Mouse (Mus musculus): Measurements from ENCODE around the gene Cass4.

Gene Cass4

DNA sequence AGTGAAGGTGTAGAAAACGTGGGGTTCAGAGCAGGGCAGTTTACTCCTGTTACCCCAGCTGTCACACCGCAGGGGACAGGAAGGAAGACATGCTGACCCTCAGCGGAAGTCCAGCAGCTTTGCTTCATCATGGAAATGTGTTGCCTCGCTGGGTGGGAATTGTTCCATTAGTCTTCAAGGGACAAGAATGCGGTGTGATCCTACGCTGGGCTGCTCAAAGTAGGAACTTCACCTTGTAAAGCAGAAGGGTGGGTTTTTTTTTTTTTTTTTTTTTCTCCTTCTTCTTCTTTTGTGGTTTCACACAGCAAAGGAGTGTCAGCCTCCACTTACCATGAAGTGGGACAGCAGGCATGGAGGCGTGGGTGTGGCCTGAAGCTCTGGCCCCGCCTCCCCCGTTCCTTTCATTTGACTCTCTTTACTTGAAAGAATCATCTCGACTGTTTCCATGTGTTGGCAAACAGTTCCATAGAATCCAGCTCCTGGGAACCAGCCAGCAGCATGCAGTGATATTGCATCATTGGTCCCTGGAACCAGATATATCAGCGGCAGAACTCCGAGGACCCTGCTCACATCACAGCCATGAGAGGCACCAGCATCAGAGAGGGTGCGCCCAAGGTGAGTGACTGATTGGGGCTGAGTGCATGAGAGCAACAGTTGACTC lies at the start of gene Cass4:
Cass4 (plus strand) TSS at position 404 of the 661 bp plus-strand sequence.
- WGBS: 46% methylated on average over 13 of the region's 13 CpGs

DNA sequence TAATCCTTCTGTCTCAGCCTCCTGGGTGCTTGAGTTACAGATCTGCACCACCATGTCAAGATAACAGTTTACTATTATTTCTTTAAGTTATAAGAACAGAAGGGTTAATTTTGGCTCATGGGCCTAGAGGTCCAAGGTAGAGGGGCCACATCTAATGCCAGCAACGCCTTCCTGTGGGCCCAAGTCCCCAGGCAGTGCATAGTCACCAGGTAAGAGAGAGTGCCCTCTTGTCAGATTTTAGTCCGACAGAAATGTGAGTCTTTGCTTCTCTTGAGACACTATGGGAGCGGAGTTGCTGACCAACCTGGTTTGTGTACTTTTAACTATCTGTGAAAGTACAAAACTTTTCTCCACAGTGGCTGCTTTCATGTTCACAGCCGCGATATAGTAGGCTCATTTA lies 48.9 kb upstream of the Cass4 start:
- 24% methylated on average over 5 of the region's 5 CpGs for WGBS

DNA sequence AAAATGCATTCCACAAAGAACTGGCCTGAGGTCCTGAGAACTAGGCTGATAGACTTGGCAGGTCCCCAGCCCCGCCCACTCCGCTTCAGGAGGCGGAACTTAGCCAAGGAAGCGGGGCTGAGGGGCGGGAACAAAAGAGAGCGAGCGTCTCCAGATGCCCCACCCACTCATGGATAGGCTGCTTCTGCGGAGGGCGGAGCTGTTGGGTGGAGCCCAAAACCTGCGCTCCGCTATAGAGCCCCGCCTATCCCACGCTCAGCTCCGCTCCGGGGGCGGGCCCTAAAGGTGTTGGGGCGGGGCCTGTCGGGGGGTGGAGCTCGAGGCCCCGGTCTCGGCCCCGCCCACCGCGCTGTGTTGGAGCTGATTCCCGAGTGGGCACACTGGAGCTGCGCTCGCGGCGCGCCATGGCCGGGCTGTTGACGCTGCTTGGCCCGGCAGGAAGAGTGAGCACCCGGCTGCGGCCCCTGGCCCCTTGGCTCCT lies 48.3 kb upstream of the Cass4 start, which contains the start of gene Fam210b:
Fam210b (plus strand) TSS at position 308 of the 481 bp plus-strand sequence.
- 0% methylated on average over 33 of the region's 35 CpGs for WGBS

DNA sequence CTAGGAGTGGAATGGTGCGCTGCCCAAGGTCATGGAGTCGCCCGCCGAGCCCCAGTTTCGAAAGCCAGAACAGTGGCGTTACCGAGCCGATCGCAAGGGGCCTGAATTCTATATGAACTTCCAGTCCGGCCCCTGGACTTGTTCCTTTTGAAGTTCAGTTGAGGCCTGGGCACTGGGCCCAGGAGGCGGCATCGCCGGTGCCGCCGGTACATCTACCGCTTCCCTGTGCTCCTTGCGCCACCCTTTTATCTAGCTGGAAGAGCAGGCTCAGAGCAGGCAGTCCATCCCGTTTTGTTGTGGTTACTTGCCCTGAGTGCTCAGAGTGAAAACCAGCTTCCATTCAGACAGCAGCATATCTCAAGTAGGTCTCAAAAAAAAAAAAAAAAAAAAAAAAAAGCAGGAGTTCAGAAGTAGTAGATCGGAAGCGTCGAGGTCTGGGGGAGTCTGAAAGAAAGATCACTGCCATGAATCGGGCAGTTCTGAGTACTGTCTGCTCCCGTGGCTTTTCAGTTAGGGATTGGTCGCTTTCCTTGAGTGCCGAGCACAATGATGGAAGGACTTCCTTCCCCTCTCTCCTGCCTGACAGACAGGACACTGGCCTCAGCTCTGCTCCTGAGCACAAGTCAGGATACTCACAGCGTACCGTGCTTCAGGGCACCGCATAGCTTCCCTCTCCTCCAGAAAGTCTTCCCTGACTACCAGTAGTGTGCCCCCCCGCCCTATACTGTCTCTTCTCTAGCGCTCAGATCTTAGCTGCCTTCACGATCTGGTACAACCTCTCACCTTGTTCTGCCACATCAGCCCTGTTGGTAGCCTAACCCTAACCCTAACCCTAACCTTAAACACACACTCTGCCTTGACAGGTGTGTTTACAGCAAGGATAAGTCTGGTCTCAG lies 47.3 kb upstream of the Cass4 start:
- WGBS: 16% methylated on average over 31 of the region's 31 CpGs

DNA sequence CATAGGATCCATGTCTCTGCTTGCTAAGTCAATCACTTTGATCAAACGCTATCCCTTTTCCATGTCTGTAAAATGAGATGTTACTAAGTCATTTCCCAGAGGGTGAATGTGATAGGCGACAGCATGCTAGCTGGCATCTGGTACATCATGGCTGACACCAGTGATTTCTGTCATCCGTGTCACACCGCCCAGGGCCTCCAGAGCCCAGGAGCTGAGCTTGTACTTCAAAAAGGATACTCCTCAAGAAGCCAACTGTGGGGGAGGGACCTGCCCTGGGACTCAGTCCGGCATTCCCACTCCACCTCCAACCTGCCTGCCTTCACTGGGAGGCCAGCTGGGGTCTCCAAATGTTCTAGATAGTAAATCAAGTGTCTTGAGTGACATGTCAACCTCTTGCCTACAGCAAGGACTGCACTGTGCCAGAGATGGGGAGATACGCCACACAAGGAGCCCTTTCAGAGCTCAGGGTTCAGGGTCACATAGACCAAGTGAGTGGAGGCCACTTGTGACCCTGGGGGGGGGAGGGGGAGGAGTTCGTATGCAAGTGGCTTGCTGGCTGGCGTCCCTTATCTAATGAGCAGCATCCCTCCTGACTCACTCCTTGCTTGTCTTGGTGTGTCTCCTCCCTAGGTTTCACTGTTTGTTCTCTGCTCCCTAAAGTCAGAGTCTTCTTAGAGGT lies 46.5 kb upstream of the Cass4 start:
- WGBS: 80% methylated on average over 8 of the region's 8 CpGs

DNA sequence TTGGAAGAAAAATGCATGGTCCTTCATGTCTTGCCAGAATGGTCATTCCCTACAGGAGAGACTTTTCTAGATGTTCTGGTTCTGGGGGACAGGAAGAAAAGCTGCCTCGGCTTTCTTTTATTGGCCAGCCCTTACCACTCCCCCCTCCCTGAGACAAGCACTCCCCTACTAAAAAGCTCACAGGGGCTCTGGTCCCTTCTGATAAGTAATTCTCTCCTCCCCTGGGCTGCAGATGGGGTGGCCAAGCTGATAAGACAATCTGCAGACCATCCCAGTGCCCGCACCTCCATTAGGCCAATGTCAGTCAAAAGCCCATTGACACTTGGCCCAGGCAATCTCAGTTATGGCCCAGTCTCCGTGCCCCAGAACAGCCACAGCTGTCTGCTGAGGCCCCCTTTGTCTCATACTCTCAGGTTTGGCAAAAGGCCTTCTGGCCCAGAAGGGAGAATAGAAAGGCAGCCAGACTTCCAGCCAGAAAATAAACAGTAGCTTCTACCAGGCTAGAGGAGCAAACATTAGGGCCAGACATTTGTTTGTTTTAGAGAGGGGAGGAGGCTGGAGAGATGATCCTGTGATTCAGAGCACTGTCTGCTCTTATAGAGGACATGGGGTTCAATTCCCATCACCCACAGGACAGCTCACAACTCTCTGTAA lies 45.2 kb upstream of the Cass4 start:
- WGBS: 57% methylated on average over 3 of the region's 3 CpGs

DNA sequence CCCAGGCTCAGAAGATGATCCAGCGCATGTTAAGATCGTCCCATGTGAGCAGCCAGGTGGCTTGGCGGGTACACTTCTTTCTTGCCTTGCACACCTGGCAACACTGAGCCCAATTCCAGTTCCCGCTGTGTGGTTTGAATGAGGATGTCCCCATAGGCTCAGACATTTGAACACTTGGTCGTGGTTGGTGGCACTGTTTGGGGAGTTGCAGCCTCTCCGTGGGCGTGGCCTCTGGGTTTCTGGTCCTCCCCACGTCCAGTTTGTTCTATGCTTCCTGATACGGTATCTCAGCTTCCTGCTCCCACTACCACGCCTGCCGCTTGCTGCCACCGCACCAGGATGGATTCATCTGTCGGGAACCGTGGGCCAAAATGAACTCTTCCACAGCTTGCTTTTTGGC lies 43.8 kb upstream of the Cass4 start:
- WGBS: 85% methylated on average over 14 of the region's 14 CpGs

DNA sequence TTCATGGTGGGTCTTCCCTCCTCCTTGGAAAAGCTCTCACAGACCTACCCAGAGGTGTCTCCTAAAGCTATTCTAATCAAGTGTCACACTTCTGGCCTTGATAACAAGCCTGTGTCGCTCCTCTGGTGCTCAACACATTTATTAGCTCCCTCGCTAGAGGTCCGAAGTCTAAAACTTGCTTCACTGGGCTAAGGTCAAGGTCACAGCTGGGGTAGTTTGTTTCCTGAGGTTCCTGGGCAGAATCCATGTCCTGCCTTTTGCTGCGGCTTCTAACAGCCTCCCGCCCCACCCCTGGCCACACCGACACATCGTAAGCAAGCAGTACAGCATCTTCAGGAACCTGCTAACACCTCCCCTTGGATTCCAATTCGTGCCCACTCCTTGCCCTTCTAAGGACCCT lies 42.8 kb upstream of the Cass4 start:
- WGBS: 92% methylated on average over 8 of the region's 8 CpGs

DNA sequence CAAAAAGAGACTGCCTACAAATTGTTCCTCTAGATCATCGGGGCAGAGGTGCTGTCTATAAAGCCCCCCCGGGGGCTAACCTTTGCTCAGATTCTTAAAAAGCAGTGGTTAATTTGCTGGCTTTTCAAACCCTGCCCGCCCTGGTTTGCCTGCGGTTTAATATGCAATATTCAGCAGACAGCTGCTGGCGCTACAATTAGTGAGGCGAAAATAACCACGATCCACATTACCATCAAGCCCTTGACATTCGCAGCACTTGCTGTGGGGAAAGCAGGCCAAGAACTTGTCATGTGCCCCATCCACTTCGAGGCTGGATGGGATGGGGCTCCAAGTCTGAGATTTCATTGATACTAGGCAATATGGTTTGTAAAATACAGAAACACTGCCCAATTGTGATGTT lies 40.4 kb upstream of the Cass4 start:
- WGBS: 32% methylated on average over 9 of the region's 9 CpGs

DNA sequence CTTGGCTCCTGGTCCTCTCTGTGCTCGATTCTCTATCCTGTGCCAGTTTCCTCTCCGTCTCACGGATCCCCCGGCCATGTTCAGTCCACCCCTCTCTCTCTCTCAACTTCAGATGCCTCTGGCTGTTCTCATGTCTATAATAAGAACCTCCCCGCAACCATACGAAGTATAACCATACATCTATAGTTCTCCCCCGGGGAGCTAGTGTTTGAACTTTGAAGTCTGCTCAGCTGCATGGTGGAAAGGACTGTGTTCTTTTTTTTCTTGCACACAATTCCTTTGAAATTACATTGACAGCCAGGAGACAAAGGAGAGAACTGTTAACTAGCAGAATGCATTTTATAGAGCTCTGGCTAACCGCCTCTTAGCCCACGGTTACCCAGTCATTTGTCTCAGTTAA lies 38.8 kb upstream of the Cass4 start:
- 43% methylated on average over 9 of the region's 9 CpGs for WGBS

DNA sequence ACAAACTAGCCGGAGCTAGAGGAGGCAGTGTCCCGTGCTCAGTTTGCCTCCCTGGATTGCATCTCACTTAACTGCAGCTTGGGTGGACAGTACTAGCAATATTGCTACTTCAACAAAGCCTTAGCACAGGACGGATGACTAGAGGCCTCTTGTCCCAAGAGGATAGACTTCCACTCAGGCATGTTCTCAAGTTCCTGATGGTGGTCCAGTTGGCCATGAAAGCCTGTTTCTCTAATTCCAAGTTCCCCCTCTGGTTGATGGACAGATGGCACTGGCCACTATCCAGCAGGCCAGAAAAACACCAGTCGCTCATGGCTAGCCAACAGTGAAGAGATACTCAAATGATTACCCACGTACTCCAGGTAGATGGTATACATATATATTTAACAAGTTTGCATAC lies 37.8 kb upstream of the Cass4 start:
- WGBS: 77% methylated on average over 5 of the region's 5 CpGs

DNA sequence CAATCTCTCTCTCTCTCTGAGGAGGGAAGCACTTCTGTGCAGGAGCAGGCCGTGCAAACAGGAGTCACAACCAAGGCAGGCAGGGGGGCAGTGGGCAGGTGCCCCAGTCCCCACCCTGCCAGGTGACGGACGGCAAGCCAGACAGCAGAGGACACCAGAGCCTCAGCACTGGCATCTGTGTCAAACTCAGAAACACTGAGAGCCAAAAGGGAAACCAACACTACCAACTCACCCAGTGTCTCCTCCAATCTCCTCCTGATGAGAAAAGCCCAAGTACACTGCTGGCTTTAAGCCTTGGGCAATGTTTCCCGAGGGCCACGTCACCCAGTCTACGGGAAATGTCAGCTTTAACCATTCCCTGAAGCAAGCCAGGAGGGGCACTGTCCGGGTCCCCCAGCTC lies 30.4 kb upstream of the Cass4 start:
- WGBS: 91% methylated on average over 7 of the region's 7 CpGs

DNA sequence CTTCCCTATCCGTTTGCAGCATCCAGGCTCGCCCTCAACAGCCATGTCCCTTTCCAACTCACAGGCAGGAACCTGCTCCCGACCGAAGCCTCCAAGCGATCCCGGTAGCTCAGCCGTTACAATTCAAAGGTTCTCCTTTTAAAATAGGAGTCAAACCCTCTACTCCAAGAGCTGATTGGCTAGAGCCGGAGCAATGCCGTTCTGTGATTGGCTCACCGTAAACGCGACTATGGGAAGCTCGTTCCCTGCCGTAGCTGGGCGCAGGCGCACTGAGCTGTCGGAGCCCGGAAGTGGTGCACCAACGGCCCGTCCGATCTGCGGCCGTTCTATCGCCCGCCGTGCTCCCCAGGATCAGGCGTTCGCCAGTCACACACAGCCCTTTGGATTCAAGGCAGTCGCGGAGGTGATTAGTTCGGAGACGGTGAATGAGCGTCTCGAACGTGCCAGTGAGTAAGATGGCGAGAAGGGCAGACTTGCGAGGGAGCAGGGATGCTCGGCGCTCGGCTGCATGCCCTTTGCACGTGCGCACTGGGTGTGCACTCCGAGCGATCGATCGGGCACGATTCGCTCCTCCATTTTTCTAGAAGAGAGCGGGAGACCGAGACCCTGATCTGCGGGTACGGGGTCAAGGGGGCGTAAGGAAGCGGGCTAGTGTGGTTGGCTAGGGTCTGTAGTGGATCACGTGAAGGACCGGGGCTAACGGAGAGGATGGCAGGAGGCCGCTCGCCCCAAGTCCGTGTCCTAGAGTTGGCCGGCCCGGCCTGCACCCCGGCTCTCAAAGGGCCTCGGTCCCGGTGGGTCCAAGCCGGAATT lies 23.0 kb upstream of the Cass4 start, which contains the start of the genes Aurka and Cstf1:
Aurka (minus strand) TSS at position 125 of the 813 bp plus-strand sequence.
Cstf1 (plus strand) TSS at position 271 of the 813 bp plus-strand sequence.
- WGBS: under 1% methylated on average over 66 of the region's 66 CpGs

DNA sequence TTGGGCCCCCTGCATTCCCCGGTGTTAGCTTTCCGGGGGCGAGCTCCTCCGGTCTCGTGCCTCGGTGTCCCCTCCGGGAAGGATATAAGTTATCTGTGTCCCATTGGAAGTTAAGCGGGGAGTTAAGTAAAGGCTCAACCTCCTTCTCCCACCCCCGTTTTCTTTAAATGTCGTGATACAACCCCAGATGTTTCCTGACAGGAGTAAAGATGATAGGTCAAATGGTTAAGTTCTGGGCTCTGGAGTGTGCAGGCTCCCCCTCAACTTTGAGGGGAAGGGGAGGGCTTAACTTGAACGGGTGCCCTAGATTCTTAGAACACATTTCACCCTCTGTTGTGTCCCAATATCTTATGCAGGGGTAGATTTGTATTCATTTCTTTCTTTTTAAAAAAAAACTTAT lies 22.3 kb upstream of the Cass4 start:
- WGBS: under 1% methylated on average over 11 of the region's 11 CpGs

DNA sequence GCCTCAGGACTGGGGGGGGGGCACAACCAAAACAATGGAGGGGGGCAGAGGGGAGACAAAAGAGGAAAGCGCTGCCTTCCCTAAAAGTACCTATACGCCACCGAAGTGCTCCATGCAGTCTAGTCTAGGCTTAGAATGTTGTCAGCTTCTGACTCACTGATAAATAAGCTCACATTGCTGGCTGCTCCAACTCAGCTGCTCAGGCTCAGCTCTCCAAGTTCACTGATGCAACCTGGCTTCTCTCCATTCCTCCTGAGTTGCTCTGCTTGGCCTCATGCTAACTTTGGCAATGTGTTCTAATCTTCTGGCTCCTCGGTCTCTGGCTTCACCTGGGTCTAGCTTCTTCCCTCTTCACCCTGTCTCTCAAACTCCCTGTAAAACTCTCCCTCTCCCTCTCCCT lies 17.0 kb upstream of the Cass4 start:
- WGBS: 78% methylated on average over 4 of the region's 4 CpGs

DNA sequence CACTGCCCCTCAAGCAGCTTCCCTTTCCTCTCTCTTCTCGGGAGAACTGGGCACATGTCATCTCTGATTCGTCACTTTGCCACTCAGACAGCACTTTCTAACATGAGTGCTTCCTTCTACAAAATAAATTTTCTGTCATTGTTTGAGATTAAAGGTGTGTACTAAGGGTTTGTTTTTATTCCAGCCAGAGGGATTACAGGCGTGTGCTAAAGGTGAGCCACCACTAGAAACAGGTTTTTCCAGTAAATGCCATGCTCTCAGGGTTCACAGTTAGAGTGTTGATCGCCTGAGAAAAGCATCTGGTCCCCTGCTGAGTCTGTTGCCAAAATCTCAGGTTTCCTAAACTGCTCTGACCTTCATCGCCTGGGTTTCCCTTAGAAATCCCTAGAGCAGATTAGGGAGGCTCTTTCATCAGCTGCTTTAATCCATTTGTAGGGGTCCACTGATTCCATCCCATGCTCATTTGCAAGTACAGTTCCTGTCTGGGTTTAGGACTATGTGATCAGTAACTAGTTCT lies 16.5 kb upstream of the Cass4 start:
- WGBS: 64% methylated on average over 5 of the region's 5 CpGs

DNA sequence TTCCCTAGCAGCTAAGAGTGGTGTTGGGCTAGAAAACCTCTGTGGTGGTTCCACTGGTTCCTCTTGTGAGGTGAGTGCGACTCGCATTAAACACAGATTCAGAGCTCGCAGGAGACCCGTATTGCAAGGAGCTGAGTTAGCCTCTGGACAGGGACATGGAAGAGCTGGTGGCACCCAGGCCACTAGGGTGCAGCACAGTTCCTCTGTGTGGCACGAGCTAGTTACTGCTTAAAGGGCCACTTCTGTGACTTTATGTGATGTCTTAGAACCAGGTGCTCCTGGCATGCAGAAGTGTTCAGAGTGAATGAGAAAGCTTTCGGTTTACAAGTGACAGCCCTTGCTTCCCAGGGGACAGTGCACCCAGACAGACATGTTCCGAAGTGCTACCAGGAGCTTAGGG lies 15.3 kb upstream of the Cass4 start:
- 67% methylated on average over 7 of the region's 7 CpGs for WGBS

DNA sequence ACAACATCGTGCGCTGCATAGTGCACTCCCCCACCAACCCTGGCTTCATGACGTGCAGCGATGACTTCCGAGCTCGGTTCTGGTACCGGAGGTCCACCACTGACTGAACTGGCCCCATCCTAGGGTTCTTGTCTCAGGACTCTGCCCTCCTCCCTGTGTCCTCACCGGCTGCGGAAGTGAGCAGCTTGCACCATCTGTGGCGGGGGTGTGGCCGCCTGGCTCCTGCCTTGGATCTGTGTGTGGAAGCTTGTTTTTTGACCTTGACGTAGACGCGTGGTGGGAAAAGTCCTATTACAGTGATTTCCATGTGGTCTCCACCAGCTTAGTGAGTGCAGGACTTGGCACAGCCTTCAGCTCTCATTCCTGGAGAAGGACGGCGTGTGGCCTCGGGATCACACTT lies 13.1 kb upstream of the Cass4 start:
- 88% methylated on average over 17 of the region's 17 CpGs for WGBS

DNA sequence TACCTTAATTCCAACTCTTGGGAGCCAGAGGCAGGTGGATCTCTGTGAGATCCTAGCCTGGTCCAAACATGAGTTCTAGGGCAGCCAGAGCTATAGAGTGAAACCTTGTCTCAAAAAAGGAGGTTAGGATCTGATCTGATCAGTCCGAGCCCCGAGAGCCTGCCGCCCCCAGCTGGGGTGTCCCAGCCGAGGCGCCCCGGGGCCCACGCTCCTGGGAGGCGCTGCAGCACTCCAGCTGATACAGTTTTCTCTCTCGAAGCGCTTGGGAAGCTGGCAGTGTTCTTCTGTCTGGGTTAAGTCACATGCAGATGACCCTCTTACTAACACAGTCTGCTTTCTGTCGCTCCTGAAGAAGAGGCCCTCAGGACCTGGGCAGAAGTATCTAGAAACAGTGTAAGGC lies 12.3 kb upstream of the Cass4 start:
- WGBS: 90% methylated on average over 11 of the region's 11 CpGs

DNA sequence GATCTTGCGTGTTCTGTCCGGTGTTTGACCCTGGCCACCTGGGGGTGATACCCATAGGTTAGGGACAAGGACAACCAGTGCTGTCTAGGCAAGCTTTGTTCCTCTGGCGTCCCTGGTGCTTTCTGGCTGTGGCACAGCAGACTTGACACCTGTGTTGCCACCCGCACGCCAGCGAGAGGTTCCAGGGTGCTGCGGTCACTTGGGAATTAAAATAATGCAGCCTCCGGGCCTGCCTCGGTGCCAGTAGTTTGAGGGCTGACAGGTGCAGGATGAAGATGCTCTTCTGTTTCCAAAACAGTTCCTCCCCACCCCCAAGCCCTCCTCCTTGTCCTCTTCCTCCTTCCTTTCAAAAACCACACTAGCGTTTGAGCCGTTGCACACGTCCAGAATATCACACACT lies 11.7 kb upstream of the Cass4 start:
- 80% methylated on average over 12 of the region's 12 CpGs for WGBS

DNA sequence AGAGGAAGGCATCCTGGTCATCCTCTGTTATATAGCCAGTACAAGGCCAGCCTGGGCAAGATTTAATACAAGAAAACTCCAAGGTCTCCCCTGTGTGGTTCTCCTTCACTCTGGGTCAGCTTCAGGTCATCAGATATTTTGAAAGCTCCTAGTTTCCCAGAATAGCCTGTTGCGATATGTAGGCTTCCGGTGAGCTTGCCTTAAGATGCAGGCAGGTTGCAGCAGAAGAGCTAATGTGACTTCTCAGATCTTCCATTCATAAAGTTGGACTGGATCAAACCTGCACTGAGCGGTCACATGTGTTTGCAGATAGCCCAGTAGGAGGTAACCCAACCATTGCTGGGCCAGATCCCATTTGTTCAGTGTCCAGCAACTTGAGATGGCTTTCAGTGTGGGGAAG lies 8.9 kb upstream of the Cass4 start:
- 89% methylated on average over 3 of the region's 3 CpGs for WGBS

Data from cerebral cortex, adult 2 months (tissue).